Mouse (Mus musculus) liver, adult 2 months (tissue): Measurements from ENCODE around the gene Tex2.

ENCODE experiments used
- CTCF ChIP-seq: fragments of 200-500 bp; IDR thresholded peaks from 2 replicates; pipeline ENCODE4 v1.5.1; 2011; ENCODE audit warnings: low read depth, low read length, control low read depth
- POLR2A ChIP-seq: fragments of 200-500 bp; IDR thresholded peaks from 2 replicates; pipeline ENCODE4 v1.6.1; 2011; ENCODE audit warnings: low read length, control low read depth; ENCODE audit not compliant: insufficient read depth; ENCODE audit errors: extremely low read depth

GRCm38 (mm10) chr11:106501308-106502158 is 111.7 kb downstream of the Tex2 start:
- TF ChIP-seq CTCF (no peak), POLR2A (peak; percentile 80; the same call in 1 of the 2 replicates)
